Mouse (Mus musculus) testis, postnatal 10 days (tissue): ENCODE data around the gene Chtop.
A peak's percentile ranks its signal among the peaks of the same experiment; 100 is the strongest.

Experiments
- DNase-seq: peaks from one replicate; pipeline ENCODE4 v3.0.0; 2021; ENCODE audit warnings: low spot score

Chtop gene

DNA sequence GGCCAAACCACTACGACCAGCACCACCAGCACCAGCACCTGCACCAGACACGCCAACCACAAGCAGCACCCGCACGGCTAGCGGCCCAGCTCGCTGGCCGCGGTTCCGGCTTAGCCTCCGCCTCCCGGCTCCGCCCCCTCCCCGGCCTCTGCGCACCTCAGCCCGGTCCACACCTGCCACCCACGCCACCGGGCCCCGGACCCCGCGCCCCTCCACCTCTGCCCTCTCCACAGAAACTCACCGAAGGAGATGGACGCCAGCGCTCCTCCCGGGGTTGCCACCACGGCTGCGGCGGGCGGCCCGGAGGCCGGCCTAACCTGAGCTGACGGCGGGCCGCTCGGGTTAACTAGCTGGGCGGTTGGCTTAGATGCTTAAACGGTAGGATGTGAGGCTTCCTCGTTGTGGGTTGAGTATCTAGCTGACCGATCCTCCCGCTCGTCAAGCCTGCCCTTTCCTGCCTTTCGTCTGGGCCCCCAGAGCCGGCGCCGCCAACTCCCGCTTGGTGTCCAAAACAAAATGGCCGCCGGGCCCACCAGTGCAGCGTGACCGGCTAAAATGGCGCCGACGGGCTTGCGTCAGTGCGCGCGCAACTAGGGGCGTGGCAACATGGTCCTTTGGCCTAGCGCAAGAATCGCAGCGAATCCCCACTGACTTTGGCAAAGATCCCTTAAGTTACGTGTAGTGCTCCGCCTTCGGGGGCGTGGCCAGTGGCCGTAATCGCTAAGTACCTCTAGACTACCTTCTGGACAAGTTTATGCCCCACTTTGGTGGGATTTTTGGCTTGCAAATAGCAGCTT, at the start of gene Chtop:
TSS of gene Chtop (minus strand) at position 549 of the 797 bp plus-strand sequence.
- peak; percentile 100 for DNase-seq

DNA sequence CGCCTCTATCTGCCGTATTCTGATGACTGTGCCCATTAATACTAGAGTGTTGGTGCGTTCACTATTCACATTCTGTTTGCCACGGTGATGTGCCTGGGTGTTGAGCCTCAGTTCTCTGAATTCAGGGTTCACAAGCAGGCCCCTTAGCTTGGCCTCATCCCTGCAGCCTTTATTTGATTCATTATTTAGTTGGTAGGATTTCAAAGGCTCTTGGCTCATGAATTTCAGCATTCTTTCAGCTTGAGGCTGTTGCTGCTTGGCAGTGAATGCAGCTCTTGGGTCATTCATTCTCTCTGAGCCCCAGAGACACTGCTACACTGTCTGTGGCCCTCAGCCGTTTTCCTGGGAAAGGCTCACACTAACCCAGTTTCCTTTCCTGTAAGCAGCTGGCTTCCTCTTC, 46.7 kb upstream of the Chtop start:
- DNase-seq = no peak

DNA sequence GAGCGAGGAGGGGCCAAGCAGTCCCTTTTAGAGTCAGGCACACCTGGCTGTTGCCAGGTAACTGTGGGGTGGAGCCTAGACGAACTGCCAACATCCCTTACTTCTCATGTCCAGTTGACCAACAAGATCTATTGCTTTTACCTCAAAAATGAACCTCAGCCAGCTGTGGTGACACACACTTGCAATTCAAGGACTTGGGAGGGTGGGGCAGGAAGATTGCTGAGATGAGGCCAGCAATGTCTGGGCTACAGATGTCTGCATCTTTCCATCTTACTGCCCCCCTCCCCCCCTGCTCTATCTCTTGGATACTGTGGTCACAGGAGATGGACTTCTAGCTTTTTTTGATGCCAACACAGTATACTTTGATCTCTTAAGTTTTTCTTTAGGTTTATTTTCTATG, 42.9 kb upstream of the Chtop start:
- DNase-seq = no peak

- no peak for DNase-seq
These were observed 41.1 kb upstream of the Chtop start for GRCm38 (mm10) chr3:90550421-90550790.

DNA sequence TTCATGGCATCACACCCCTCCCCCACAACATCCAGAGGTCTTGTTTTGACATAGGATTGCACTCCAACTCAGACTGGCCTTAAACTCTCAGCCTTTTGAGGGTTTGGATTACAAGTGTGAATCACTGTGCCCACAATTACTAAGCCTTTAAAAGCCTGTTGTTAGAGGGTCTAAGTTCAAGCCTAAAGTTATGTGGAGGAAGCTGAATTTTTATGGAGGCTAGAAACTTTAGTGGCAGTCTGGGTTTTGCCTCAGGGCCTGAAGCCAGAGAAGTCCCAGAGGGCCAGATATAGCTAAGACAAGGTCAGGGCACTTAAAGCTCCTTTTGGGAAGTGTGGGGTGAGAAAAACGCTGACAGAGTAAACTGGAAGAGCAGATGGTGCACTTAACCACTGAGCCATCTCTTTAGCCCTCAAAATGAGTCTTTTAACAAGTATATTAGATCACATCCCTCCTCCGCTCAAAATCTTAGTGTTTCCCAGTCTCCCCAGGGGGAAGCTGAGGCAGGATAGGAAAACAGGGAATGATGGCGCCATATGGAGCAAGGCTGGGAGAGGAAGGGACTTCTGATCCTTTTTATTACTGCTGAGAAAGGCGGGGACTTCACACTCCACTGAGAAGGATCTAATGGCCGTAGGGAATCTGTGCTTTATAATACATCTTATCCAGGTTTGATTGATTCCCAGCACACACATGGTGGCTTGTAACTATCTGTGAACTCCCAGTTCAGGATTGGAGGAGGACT, 40.5 kb upstream of the Chtop start:
- DNase-seq = no peak

- DNase-seq = no peak
These were observed 31.6 kb upstream of the Chtop start for GRCm38 (mm10) chr3:90540904-90541303.

- no peak for DNase-seq
These were observed 28.6 kb upstream of the Chtop start for GRCm38 (mm10) chr3:90537905-90538296.

DNA sequence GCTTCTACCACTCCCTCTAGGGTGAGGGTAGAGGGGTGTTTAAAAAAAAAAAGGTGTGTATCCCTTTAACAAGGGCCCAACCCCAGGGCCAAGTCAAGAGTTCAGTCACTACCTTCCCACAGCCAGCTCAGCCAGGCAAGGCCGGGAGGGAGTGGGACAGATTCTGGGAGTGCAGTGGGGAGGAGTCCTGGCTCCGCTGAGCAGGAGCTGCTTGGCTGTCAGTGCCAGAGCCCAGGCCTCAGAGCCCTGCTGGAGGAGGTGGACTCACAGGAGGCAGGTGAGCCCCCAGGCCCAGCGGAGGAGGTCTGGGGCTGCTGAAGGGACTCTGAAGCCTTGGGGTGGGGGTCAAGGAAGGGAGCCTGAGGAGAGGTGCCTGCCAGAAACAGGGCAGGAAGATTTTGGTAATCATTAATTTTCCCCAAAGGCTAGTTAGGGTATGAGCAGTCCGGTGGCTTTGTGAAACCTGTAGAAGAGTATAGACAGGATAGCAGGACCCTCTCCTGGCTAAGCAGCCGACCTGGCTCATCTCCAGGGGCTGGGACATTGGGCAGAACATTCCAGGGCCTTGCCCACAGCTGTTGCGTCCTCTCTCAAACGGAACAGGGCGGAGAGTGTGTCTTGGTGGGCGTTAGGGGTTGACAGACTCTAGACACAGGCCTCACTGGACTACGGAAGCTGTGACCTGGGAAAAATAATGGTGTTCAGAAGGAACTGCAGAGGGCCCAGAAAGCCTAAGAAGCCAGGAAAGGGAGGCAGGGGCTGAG, 28.0 kb upstream of the Chtop start, which contains the start of gene S100a16:
TSS of gene S100a16 (plus strand) at position 114 of the 764 bp plus-strand sequence.
- peak; percentile 70 for DNase-seq

DNA sequence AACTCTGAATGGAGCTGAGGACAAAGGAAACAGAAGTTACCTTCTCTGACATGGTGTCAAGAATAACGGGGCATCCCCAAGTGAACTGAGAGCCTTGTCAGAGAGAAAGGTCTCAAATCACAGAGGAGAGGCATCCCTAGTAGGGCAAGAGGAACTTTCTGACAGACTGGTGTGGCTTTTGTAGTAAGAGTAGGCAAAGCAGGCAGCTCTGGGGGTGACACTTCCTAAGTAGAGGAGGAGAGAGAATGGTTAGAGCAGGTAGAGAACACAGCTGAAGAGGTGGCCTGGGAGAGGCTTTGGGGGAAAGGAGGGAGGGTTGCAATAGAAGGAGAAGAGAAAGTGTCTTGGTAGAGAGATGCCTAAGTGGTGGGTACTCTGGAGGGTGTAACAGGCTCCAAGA, 26.1 kb upstream of the Chtop start:
- DNase-seq = no peak

GRCm38 (mm10) chr3:90531713-90532112, 22.4 kb upstream of the Chtop start:
- no peak for DNase-seq

- DNase-seq = no peak
These were observed 18.1 kb upstream of the Chtop start for GRCm38 (mm10) chr3:90527291-90527873.

DNA sequence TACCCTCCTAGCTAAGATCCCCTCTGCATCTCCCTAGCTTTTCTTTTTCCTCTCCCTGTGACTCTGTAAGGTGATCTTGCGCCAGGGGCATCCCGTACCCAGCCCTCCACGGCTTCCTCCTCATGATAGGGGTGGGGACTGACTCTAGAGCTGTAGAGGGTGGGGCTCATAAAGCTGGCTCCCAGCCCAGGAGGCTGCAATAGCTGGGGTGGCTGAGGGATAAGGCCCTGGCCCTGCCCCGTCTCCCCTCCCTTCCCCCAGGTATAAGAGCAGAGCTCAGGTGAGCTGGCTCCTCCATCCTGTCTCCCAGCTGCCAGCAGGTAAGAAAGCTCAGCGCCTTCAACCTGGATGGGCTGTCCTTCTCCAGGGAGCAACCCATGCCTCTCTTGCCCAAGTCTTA, 17.3 kb upstream of the Chtop start, which contains the start of gene S100a14:
TSS of gene S100a14 (plus strand) at position 277 of the 400 bp plus-strand sequence.
- DNase-seq = no peak

GRCm38 (mm10) chr3:90526076-90526475, 16.8 kb upstream of the Chtop start:
- DNase-seq = no peak

DNA sequence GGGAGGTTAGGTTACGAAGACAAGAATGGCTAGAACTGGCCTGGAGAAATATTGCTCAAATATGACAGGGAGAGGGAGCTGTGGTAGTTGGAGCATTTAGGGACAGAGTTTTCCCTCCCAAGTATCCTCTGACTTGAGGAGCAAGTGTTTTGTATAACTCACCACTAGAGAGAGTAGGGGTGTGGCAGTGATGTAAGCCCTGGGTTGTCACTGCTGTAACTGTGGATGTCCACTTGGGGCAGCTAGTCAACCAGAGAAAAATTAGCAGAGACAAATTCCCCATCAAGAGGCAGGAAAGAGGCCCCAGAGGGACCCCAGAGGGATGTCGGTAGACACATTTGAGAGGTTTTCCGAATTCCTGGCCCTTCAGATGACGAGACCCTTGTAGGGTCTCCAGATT, 16.1 kb upstream of the Chtop start:
- no peak for DNase-seq

GRCm38 (mm10) chr3:90517711-90518110, 8.4 kb upstream of the Chtop start:
- DNase-seq = no peak

DNA sequence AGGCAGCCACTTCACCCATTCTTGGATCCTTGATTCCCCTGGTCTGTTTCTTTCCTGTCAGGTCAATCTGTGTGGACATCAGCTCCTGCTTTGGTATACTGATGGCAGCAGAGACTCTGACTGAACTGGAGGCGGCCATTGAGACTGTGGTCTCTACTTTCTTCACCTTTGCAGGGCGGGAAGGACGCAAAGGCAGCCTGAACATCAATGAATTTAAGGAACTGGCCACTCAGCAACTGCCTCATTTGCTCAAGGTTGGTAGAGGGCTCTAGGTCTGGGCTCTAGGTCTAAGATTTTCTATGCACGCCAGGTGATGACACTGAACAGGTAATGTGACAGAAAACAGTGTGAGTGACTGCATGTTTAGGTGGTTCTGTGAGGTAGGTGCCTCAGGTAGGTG, 6.5 kb upstream of the Chtop start:
- no peak for DNase-seq

DNA sequence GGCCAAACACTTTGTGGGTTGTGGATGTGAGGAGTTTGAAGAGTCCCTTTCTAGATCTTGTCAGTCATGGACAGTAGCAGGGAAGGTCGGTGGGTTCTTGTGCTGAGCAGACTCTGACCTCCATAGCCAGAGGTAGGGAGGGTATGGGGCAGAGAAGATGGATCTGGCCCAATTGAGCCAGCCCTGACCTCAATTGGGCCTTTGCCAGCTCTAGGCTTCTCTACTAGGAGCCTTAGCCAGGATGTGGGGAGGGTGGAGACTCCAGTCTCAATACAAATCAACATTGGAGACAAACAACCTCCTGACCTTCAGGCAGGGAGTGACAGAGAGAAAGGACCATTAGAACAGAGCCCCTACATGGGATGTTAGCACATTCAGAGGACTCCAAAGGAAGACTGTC, 5.9 kb upstream of the Chtop start:
- DNase-seq = no peak

GRCm38 (mm10) chr3:90514691-90515090, 5.4 kb upstream of the Chtop start:
- peak; percentile 63 for DNase-seq

DNA sequence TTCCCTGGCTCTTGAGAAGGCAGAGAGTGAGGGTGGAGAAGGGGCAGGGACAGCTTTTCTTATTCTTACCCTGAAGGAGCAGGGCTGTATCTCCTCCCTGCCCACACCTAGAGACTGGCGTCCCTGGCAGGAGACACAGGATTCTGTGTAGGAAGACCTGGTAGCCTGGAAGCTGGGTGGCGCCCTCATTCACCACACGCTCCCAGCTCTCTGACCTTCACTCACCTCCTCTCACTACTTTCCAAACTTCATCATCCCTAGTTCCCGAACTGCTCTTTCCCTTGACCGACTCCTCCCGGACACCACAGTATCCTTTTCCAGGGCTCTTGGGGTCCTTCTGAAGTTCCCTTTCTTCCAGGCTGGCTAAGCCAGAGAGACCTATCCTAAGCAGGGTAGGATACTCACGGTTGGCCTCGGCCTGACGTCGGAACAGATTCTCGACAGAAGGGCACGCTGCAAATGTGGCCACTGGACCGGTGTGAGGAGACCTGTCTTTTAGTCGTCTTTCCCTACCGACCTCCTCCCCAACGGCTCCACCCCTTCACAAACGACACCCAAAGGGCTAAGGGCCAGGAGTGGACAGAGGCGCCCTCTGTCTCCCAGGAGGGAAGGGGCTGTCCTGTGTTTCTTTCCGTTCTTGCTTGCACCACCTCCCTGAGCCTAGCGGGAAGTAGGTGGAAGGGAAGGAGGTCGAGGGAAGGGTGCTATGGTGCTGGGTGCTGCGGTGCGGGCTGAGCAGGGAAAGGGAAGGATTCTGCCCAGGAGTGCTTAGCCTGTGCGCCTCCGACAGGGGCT, 4.7 kb upstream of the Chtop start, which contains the start of the genes S100a1 and S100a13:
TSS of gene S100a1 (minus strand) at position 597 of the 795 bp plus-strand sequence.
TSS of gene S100a13 (plus strand) at position 640 of the 795 bp plus-strand sequence.
- peak; percentile 66 for DNase-seq

DNA sequence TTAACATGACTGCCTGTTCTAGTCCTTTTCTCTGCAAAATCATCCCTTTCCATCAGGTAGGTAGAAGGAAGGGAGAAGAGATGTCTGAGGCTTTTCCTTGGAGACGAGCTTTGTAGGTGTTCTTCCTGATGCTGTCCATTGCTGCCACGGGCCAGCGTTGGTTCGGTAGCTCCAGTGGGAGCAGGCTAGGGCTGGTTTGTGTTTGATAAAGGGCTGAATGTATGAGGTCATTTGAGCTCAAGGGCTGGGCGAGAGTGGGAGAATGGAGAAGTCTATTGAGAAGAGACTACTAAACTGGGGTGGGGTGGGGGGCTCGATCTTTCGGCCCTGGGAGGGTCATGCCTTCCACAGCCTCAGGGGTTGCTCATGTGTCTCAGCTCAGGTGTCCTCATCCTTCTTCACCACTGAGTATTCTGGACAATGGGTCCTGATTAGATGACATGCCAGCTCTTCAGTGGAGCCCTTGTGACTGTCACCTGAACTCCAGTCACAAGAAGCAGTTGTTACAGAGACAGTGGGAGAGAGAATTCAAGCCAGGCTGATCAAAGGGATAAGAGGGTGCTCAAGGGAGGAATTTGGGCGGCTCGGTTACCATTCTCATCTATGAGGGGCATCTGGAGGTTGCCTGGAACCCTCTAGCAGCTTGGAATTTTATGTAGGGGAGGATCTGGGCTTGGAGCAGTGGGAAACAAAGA, 3.8 kb upstream of the Chtop start:
- DNase-seq = no peak

GRCm38 (mm10) chr3:90512276-90512675, 3.0 kb upstream of the Chtop start:
- DNase-seq = no peak
